Mouse (Mus musculus): ENCODE results near the gene Cdk17.

DNA sequence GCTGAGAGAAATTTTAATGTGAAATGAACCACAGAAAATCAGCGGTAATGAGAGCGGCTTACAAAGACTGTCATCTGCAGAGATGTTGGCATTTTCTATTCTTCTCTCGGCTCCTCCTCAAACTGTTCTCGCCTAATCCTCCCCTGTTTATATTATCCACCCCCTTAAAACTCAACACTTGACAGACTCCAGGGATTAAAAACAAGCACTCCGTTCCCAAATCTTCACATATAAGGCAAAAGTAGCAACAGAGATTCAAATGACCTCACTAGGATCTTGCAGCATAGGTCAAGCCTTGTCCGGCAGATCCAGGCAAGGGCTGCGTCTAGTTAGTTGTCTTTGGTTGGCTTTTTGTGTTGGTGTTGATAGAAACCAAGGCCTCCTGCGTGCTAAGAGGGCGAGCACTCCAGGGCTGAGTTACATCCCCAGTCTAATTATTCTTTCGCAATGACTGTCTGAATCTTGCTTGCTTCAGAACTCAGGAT lies 30.2 kb upstream of the Cdk17 start:
- TF ChIP-seq CTCF (IDR thresholded peaks at IDR 0.05; ENCODE audit: extremely low read depth, insufficient read length, insufficient replicate concordance, low read depth, low read length) (no peak), POLR2A (IDR thresholded peaks at IDR 0.05; ENCODE audit: low read depth, low read length) (no peak)

All from small intestine, adult 2 months (tissue).